Mouse (Mus musculus) limb, embryonic 11.5 days (tissue): ENCODE measurements at regions not wholly inside any gene's neighbourhood (a gene's known extent, or its start where the extent isn't known, plus 50 kb on each side); places are given as distances from the start of the nearest gene placed in this dataset.

ENCODE experiments used
- ATAC-seq: fragments of 200-750 bp; cut with Nextera tagmentation; 2 replicates; pipeline ENCODE4 v1.8.0; 2017; ENCODE audit warnings: low read depth; ENCODE audit not compliant: insufficient number of reproducible peaks, low FRiP score, low TSS enrichment
- DNase-seq: peaks from one replicate; pipeline ENCODE4 v3.0.0-alpha.2; 2015; ENCODE audit warnings: low spot score
- H3K27ac ChIP-seq: fragments of 300-500 bp; sonication (generic); replicated peaks from 2 replicates; pipeline ENCODE4 v1.5.1; 2014; ENCODE audit warnings: low read depth, mild to moderate bottlenecking, low read length
- H3K27me3 ChIP-seq: fragments of 300-500 bp; sonication (generic); 2 replicates; pipeline ENCODE4 v1.6.1; 2014; ENCODE audit warnings: mild to moderate bottlenecking, low read length, mixed read lengths; ENCODE audit not compliant: control insufficient read depth, insufficient read depth
- H3K36me3 ChIP-seq: fragments of 300-500 bp; sonication (generic); 2 replicates; pipeline ENCODE4 v1.6.1; 2014; ENCODE audit warnings: mild to moderate bottlenecking, low read length, moderate library complexity, mixed read lengths; ENCODE audit not compliant: control insufficient read depth, insufficient read depth
- H3K4me1 ChIP-seq: fragments of 300-500 bp; sonication (generic); 2 replicates; pipeline ENCODE4 v1.6.1; 2014; ENCODE audit warnings: low read length, mixed read lengths; ENCODE audit not compliant: control insufficient read depth, insufficient read depth
- H3K4me2 ChIP-seq: fragments of 300-500 bp; sonication (generic); 2 replicates; pipeline ENCODE4 v1.6.1; 2014; ENCODE audit warnings: low read depth, mild to moderate bottlenecking, moderate library complexity; ENCODE audit not compliant: severe bottlenecking
- H3K4me3 ChIP-seq: fragments of 300-500 bp; sonication (generic); 2 replicates; pipeline ENCODE4 v1.5.1; 2014; ENCODE audit warnings: low read depth, low read length
- H3K9ac ChIP-seq: fragments of 300-500 bp; sonication (generic); 2 replicates; pipeline ENCODE4 v1.6.1; 2014; ENCODE audit warnings: mild to moderate bottlenecking, low read length
- H3K9me3 ChIP-seq: fragments of 300-500 bp; sonication (generic); 2 replicates; pipeline ENCODE4 v1.6.1; 2016; ENCODE audit warnings: low read length; ENCODE audit not compliant: control insufficient read depth
- WGBS: fragments of 180-500 bp; shearing (Covaris S2); extraction: QIAGEN DNeasy Blood & Tissue Kit; methylation state at CpG from one replicate; pipeline ENCODE4 v1.1.7; 2014; 5-methylcytosine and 5-hydroxymethylcytosine counted together

GRCm38 (mm10) chr16:29822110-29822509 is 242.1 kb upstream of the Hes1 start:
- ATAC-seq, result no peak; the same call in 1 of the 2 replicates
- no peak overlapping the region for H3K27ac ChIP-seq
- no peaks in the 10 kb centered on the region for H3K27me3 ChIP-seq
- H3K4me3 ChIP-seq, result no peak overlapping the region
- no peak overlapping the region for H3K4me2 ChIP-seq
- no peaks in the 10 kb centered on the region for H3K36me3 ChIP-seq
- WGBS, result 44% methylated on average over 7 of the region's 7 CpGs
- H3K4me1 ChIP-seq, result peaks cover 10% of the 10 kb centered on the region; the same call in 1 of the 2 replicates
- DNase-seq, result no peak
- H3K9me3 ChIP-seq, result no peaks in the 10 kb centered on the region
- no peak overlapping the region for H3K9ac ChIP-seq

GRCm38 (mm10) chr16:29822843-29823401 is 241.3 kb upstream of the Hes1 start:
- H3K4me1 ChIP-seq, result peaks cover 10% of the 10 kb centered on the region; the same call in 1 of the 2 replicates
- ATAC-seq (no peak), DNase-seq (no peak)
- whole genome bisulfite sequencing, result 66% methylated on average over 8 of the region's 8 CpGs
- peaks cover 2% of the 10 kb centered on the region; the same call in 1 of the 2 replicates for H3K9me3 ChIP-seq
- no peaks in the 10 kb centered on the region for H3K36me3 ChIP-seq
- no peak overlapping the region for H3K9ac ChIP-seq
- H3K27me3 ChIP-seq, result no peaks in the 10 kb centered on the region
- no peak overlapping the region for H3K4me2 ChIP-seq
- no peak overlapping the region for H3K4me3 ChIP-seq
- no peak overlapping the region for H3K27ac ChIP-seq

- no peak overlapping the region for H3K4me2 ChIP-seq
- peaks cover 3% of the 10 kb centered on the region; the same call in 1 of the 2 replicates for H3K4me1 ChIP-seq
- H3K9me3 ChIP-seq, result peaks cover 2% of the 10 kb centered on the region; the same call in 1 of the 2 replicates
- H3K4me3 ChIP-seq, result no peak overlapping the region
- H3K9ac ChIP-seq, result no peak overlapping the region
- DNase-seq (no peak), ATAC-seq (no peak)
- WGBS, result 87% methylated on average over 5 of the region's 5 CpGs
- no peaks in the 10 kb centered on the region for H3K36me3 ChIP-seq
- H3K27me3 ChIP-seq, result no peaks in the 10 kb centered on the region
- no peak overlapping the region for H3K27ac ChIP-seq
Measured at GRCm38 (mm10) chr16:29826927-29827326, 237.3 kb upstream of the Hes1 start.

GRCm38 (mm10) chr16:29827776-29828175 is 236.4 kb upstream of the Hes1 start:
- WGBS, result 92% methylated on average over 1 of the region's 1 CpGs

GRCm38 (mm10) chr16:29829457-29829856 is 234.7 kb upstream of the Hes1 start:
- H3K27me3 ChIP-seq, result no peaks in the 10 kb centered on the region
- WGBS, result 90% methylated on average over 9 of the region's 9 CpGs
- no peak overlapping the region for H3K4me3 ChIP-seq
- ATAC-seq, result no peak
- H3K9me3 ChIP-seq, result peaks cover 2% of the 10 kb centered on the region; the same call in 1 of the 2 replicates
- H3K36me3 ChIP-seq, result no peaks in the 10 kb centered on the region
- no peak for DNase-seq
- no peaks in the 10 kb centered on the region for H3K4me1 ChIP-seq
- H3K27ac ChIP-seq, result no peak overlapping the region
- no peak overlapping the region for H3K4me2 ChIP-seq
- H3K9ac ChIP-seq, result no peak overlapping the region

More at GRCm38 (mm10) chr16:29827776-29828175, 236.4 kb upstream of the Hes1 start:
- Histone ChIP-seq H3K4me1 (peaks cover under 1% of the 10 kb centered on the region; the same call in 1 of the 2 replicates), H3K9me3 (peaks cover 2% of the 10 kb centered on the region; the same call in 1 of the 2 replicates), H3K27me3 (no peaks in the 10 kb centered on the region), H3K9ac (no peak overlapping the region), H3K27ac (no peak overlapping the region), H3K4me2 (no peak overlapping the region), H3K4me3 (no peak overlapping the region), H3K36me3 (no peaks in the 10 kb centered on the region)
- no peak for ATAC-seq
- DNase-seq, result no peak

- no peaks in the 10 kb centered on the region for H3K4me1 ChIP-seq
- no peak overlapping the region for H3K27ac ChIP-seq
- ATAC-seq (no peak), DNase-seq (no peak)
- no peak overlapping the region for H3K4me2 ChIP-seq
- no peaks in the 10 kb centered on the region for H3K36me3 ChIP-seq
- peaks cover 2% of the 10 kb centered on the region; the same call in 1 of the 2 replicates for H3K9me3 ChIP-seq
- H3K4me3 ChIP-seq, result no peak overlapping the region
- H3K27me3 ChIP-seq, result no peaks in the 10 kb centered on the region
- no peak overlapping the region for H3K9ac ChIP-seq
Measured at GRCm38 (mm10) chr16:29830101-29830500, 234.1 kb upstream of the Hes1 start.

GRCm38 (mm10) chr16:29833298-29833697 is 230.9 kb upstream of the Hes1 start:
- Histone ChIP-seq H3K9ac (no peak overlapping the region), H3K27me3 (no peaks in the 10 kb centered on the region), H3K4me2 (no peak overlapping the region), H3K36me3 (no peaks in the 10 kb centered on the region), H3K9me3 (no peaks in the 10 kb centered on the region), H3K27ac (no peak overlapping the region), H3K4me3 (no peak overlapping the region), H3K4me1 (peaks cover 12% of the 10 kb centered on the region)
- ATAC-seq (no peak), DNase-seq (no peak)
- WGBS, result 45% methylated on average over 11 of the region's 11 CpGs

GRCm38 (mm10) chr16:29833875-29834274 is 230.3 kb upstream of the Hes1 start:
- Histone ChIP-seq H3K27ac (no peak overlapping the region), H3K9me3 (no peaks in the 10 kb centered on the region), H3K27me3 (no peaks in the 10 kb centered on the region), H3K4me3 (no peak overlapping the region), H3K36me3 (no peaks in the 10 kb centered on the region), H3K9ac (no peak overlapping the region), H3K4me2 (no peak overlapping the region), H3K4me1 (peaks cover 15% of the 10 kb centered on the region)
- no peak for DNase-seq
- no peak for ATAC-seq
- WGBS, result 82% methylated on average over 6 of the region's 6 CpGs

- Histone ChIP-seq H3K36me3 (no peaks in the 10 kb centered on the region), H3K9ac (no peak overlapping the region), H3K4me1 (peaks cover 22% of the 10 kb centered on the region), H3K9me3 (no peaks in the 10 kb centered on the region), H3K27ac (no peak overlapping the region), H3K4me2 (no peak overlapping the region), H3K4me3 (no peak overlapping the region), H3K27me3 (no peaks in the 10 kb centered on the region)
- no peak for DNase-seq
- 66% methylated on average over 6 of the region's 6 CpGs for WGBS
- ATAC-seq, result no peak
Measured at GRCm38 (mm10) chr16:29834669-29835068, 229.5 kb upstream of the Hes1 start.
